ENCODE assay signal across 13 mouse cellular contexts in genomic region chr12:85542881-85543280, GRCm38 (mm10).
"Had no signal": no experiment of that assay in that cellular context is flagged by ENCODE, and none has a peak within 500 bp of the region (broad histone marks: within the 10 kb centered on the region; RNA-seq: fewer than 3 reads in every experiment).

No protein-coding gene starts in this region.

- H3K4me2 ChIP-seq: limb, embryonic 15.5 days; liver, embryonic 12.5 days; lung, embryonic 15.5 days; midbrain, embryonic 12.5 days; neural tube, embryonic 13.5 days; stomach, embryonic 15.5 days had no signal

- H3K27ac ChIP-seq: kidney, postnatal 0 days; limb, embryonic 15.5 days; liver, embryonic 12.5 days; lung, embryonic 15.5 days; midbrain, embryonic 12.5 days; neural tube, embryonic 13.5 days; stomach, embryonic 15.5 days had no signal

- H3K27me3 ChIP-seq: limb, embryonic 15.5 days; liver, embryonic 12.5 days; midbrain, embryonic 12.5 days; neural tube, embryonic 13.5 days; stomach, embryonic 15.5 days had no signal

- H3K9ac ChIP-seq: limb, embryonic 15.5 days; liver, embryonic 12.5 days; lung, embryonic 15.5 days; midbrain, embryonic 12.5 days; neural tube, embryonic 13.5 days; stomach, embryonic 15.5 days had no signal

- H3K4me1 ChIP-seq: liver, embryonic 12.5 days; midbrain, embryonic 12.5 days had no signal

- H3K9me3 ChIP-seq: limb, embryonic 15.5 days; liver, embryonic 12.5 days; lung, embryonic 15.5 days; midbrain, embryonic 12.5 days; neural tube, embryonic 13.5 days; stomach, embryonic 15.5 days had no signal

- H3K4me3 ChIP-seq: limb, embryonic 15.5 days; liver, embryonic 12.5 days; lung, embryonic 15.5 days; midbrain, embryonic 12.5 days; neural tube, embryonic 13.5 days; stomach, embryonic 15.5 days had no signal

- ATAC-seq: liver, embryonic 12.5 days; midbrain, embryonic 16.5 days had no signal

- H3K36me3 ChIP-seq: limb, embryonic 15.5 days; liver, embryonic 12.5 days; lung, embryonic 15.5 days; midbrain, embryonic 12.5 days; neural tube, embryonic 13.5 days; stomach, embryonic 15.5 days had no signal

- DNase-seq: kidney, adult 8-10 months; layer of hippocampus, adult 9-11 months; layer of hippocampus, postnatal 36 days; right cerebral cortex, postnatal 14 days; thymus, postnatal 36 days had no signal
